Mouse (Mus musculus): ENCODE results near the gene Zfhx2.
A peak's percentile ranks its signal among the peaks of the same experiment; 100 is the strongest.
"Not testable (repeated sequence)": the region's sequence is repeated elsewhere in the genome, so short reads cannot be mapped to it uniquely, and the experiment has no call there.

The Zfhx2 gene

DNA sequence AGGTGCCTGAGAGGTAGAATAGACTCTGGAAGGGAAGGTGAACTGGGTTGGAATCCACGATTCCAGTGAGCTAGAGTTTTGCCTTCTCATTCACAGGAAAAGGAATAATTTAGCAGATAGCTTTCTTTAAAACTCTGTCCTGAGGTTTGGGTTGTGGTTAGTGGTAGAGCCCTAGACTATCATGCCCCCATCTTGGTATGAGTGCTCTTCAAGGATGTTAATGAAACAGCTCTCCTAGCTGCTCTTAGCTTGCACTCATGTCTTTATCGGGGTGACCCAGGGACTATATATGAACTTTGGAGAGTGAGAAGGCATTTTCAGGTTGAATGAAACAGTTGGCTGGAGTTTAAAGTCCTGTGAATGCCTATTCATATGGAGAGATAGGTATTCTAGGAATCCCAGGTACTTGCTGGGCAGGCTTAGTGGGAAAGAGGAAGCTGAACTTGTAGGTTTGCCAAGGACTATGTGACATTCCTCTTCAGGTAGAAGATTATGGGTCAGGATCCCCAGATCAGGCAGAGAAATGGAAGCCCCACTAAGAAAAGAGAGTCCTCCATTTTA is 44.1 kb downstream of the Zfhx2 start:
- DNase-seq (ENCODE audit: low read depth, low spot score) = no peak

DNA sequence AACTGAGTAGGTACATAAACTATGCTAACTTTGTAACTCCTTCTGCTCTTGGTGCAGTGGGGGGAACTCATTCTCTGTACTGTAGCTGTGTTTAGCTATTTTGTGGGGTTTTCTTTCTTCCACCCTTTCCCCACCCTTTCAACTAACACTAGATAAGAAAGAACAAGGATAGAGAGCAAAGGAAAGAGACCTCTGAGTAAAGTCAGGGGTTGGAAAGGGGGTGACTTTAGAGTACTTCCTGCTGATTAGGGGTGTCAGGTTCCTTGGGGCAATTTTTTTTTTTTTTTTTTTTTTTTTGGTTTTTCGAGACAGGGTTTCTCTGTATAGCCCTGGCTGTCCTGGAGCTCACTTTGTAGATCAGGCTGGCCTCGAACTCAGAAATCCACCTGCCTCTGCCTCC is 48.4 kb downstream of the Zfhx2 start:
- DNase-seq (ENCODE audit: low read depth, low spot score) = not testable (repeated sequence)

DNA sequence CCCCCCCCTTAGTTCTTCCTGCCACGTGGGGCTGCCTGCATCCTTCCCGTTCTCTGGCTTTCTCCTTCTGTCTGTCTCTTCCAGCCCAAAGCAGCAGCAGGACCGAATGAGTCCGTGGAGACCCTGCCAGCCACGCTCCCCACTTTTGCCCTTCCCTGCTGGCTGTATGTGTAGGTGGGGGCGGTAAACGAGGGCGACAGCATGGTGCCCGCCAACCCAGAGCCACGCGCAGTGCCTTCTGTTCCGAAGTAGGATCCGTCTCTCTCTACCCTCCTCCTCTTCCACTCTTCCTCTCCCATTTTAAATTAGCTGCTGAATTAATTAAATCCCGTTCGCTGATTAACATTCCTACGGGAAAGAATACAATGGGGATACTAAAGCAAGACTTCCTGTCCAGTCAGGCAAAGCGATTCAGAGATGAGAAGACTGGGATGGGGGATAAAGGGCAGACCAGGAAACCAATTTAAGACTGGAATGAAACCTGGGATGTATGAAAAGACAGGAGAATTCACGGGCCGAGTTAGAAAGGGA is 59.4 kb downstream of the Zfhx2 start:
- DNase-seq (ENCODE audit: low read depth, low spot score) = no peak

DNA sequence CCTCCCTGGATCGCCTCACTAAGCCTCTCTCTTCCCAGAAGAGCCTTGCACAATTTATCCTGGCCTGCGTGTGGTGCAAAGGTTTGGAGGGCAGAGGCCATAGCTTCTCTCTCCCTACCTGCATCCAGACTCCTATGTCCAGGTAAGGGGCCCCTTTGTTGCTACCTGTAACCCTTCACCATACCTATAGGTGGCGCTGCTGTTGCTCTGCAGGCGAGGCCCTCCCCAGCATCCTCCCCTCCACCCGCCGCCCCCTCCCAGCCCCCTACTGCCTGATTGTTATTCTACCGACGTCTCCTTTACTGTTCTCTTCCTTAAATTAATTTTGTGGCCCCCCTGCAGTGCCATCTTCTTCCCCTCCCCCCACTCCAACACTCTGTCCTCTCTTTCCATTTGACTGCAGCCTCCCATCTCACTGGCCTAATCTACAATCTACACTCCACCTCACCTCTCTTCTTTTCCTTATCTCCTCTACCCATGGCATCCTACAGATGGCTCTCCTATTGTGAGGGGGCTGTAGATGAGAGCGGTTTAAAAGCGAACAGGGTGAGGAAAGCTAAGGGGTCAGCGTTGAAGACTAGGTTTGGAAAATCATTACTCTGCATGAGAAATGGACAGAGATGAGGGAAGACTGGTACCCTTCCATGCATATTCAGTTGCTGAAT is 63.0 kb downstream of the Zfhx2 start:
- no peak for DNase-seq (ENCODE audit: low read depth, low spot score)

DNA sequence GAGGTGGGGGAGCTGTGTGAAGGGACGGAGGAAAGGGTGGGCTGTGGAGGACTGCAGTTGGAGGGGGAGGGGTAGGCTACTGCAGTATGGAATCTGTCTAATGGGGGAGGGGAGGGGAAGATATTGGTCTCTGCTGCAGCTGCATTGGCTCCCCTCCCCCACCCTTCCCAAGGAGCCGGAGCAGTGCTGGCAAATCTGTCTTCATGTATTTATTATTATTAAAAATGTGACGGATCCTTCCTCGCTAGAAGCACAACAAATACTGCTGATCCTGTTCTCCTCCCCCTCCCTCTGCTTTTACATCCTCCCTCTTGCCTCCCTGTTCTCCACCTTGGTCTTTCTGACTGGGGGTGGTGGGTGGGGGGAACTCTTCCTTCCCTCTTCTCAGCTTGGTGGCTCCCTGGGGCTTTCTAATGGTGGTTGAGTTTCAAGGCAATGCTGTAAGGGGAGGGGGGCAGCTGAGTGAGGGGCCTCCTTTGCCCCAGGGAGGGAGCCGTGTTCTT is 63.7 kb downstream of the Zfhx2 start:
- DNase-seq (ENCODE audit: low read depth, low spot score) = no peak

DNA sequence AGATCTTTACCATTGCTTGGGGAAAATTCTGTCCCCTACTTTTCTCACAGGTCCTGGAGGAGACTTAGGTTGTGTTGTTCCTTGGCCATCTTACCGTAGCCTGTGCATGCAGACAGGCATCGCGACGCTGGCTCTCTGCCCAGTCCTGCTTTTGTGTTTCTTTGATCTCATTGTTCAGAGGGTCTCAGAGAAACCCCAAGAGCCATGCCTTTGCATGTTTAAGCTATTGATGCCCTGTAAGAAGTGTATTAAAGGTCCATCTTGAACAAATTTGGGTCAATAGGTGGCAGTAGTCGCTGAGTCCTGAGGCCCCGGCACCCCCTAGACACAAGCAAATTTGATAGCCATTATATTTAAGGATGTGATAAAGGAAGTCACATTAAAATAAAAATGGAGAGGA is 64.5 kb downstream of the Zfhx2 start:
- DNase-seq (ENCODE audit: low read depth, low spot score) = no peak

DNA sequence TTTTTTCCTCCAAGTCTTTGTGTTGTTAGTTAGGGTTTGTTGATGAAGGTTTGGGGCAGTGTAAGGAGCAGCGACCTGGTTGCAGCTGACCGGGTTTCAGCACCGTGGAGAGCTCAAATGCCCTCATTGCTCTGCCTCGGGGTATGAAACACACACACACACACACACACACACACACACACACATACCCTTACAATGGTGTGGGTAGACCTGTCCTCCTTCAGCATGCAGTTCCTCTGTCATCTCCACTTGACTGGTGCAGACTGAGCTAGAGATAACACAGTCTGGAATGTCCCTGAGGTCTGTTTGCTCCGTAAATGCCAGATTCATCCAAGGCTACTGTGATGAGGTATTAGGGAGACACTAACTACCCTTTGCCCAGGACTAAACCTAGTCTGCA is 64.9 kb downstream of the Zfhx2 start:
- DNase-seq (ENCODE audit: low read depth, low spot score) = no peak

DNA sequence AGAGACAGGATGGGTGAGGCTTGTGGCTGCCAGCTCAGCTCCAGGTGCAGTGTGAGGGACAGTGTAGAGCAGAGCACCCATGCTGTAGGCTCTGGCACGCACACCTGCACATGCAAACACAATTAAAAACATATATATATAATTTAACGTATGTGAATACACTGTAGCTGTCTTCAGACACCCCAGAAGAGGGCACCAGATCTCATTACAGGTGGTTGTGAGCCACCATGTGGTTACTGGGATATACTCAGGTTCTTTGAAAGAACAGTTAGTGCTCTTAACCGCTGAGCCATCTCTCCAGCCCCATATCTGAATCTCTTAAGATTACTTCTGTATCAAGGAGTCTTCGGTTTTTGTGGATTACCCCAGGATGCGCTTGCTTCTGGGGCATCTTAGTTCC is 66.6 kb downstream of the Zfhx2 start:
- DNase-seq (ENCODE audit: low read depth, low spot score) = no peak

DNA sequence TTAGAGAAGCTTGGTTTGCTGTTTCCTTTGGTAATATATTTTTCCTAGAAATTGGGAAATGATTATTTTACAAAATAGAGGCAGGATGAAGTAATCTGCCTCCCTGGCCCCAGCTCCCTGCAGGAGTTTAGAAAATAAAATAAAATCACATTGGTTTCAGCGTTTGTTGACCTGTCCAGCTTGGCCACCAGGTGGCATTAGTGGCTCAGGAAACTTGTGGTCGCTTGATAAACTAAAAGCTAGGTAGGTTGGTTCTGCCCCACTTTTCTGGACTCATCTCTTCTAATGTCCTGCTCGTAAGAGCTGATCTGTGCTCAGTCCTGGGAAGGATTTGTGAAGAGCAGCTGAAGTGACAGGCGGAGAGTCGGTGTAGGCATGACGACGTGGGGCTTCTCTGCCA is 67.9 kb downstream of the Zfhx2 start:
- DNase-seq (ENCODE audit: low read depth, low spot score) = no peak

DNA sequence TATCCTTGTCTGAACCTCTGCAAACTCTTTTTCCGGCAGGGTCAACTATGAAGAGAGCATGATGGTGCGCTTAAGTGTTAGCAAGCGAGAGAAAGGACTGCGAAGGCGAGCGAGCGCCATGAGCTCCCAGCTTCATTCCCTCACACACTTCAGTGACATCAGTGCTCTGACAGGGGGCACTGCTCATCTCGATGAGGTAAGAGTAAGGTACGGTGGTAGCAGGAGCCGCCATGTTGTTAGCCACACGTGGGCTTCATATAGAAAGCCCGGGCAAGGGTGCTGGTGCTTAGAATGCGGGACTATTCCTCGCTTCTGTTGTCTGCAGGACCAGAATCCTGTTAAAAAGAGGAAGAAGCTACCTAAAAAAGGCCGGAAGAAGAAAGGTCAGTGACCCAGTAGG is 69.1 kb downstream of the Zfhx2 start:
- DNase-seq (ENCODE audit: low read depth, low spot score) = no peak

DNA sequence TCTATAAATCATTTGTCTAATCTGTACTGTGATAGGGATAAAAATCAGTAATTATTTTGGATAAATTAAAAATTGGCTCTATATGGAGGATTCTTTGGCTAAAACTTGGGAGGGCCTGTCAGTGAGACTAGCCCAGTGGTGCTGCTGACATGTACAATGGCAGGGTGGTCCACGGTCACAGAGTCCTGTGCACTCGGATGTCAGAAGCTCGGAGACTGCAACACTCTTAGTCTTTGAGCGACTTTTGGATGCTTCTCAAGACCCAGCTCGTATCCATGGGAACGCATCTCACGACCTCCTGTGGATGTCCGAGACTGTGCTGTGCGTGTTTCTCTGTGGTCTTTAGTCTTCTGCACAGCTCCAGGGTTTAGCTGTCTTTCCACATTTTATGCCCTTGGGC is 71.7 kb downstream of the Zfhx2 start:
- DNase-seq (ENCODE audit: low read depth, low spot score) = no peak

DNA sequence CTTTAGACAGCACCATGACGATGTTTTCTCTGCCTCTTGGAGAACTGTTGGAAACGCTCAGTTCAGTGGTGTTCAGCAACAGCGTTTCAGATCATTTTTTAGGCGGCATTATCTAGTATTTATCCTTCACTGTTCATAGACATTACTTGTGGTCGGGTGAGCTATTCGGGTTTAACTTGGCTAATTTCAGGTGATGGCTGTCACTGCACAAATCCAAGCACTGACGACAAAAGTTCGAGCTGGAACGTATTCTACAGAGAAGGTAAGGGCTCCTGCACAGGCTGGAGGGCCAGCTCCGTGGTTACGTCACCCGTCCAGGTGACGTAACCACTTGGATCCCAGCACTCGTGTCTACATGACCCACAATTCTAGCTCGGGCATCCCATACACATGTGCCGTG is 75.2 kb downstream of the Zfhx2 start:
- DNase-seq (ENCODE audit: low read depth, low spot score) = no peak

DNA sequence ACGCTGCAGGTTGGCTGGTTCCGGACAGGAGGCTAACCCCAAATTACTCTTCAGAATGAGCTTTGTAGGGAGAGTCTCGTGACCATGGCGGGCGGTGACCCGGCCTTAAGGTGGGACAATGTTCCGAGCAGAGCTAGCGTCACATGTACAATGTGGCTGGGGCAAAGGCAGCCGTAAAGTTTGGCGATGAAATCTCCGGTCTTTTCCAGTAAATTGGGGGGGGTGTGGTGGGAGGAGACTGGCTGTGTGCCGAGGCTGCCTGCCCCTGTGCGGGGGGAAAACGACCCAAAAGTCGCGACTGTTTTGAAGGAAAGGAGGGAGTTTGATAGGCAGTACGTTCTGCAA is 76.4 kb downstream of the Zfhx2 start:
- DNase-seq (ENCODE audit: low read depth, low spot score) = no peak

DNA sequence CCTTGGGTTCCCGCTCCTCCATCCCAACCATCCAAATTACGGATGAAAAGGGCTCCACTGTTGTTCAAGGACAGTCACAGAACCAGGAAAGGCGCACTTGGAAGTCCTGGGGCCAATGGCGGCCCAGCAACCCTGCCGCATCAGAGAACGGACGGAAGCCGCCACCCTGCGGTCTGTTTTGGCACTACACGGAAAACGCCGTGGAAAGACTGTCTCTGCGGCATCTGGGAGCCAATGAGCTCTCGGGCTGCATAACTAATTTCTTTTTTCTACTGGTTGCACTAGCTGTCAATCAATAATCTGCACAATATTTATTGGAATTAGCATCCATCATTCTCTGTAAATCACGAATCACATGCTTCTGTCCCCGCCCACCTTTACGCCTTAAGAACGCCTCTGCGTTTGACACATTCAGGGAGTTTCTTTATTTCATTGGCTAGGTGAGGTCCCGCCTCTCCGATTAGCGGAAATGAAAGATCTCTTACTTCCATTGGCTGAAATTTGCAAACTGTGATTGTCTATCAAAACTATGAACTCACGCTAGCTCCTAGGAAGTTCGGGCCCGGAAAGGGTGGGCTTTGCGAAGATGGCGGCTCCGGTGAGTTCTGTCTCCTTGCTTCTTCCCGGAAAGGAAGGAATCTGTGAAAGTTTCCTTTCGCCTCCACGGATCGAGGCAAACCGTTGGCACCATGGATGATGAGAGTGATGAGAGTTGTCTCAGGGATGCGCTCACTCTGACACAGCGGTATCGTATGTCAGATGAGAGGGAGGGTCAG is 76.9 kb downstream of the Zfhx2 start, which contains the start of gene Ngdn:
Ngdn (plus strand) TSS at position 464 of the 776 bp plus-strand sequence.
- DNase-seq (ENCODE audit: low read depth, low spot score) = peak; percentile 99

DNA sequence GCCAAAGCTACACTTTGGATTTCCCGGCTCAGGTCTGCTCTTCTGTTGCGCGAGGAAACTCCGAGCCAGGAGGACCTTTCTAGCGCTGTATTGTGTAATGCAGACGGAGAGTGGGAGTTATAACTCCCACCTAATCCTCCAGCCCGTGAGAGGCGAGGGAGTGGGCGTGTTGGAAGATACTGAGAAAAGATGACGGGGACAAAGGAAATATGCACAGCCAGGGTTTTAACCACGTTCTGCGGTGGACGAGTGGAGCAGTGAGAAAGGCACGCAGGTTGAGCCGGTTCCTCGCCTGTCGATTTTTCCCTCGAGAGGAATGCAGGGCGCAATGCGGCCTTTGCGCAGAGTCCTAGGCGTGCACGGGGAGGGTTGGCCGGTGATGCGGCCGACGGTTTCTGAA is 77.5 kb downstream of the Zfhx2 start:
- DNase-seq (ENCODE audit: low read depth, low spot score) = peak; percentile 34

DNA sequence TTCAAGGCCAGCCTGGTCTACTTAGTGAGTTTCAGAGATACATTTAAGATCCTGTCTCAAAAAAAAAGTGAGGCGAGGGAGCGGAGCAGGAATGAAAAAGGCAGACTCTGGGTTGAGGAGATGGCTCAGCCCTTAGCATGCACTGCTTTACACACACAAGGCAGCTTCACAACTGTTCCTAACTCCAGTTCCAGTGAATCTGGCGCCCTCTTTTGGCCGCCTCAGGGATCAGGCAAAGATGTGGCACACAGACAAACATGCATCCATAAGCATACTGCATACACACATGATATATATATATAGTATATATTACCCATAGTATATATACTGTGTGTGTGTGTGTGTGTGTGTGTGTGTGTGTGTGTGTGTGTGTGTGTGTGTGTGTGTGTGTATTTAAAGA is 81.0 kb downstream of the Zfhx2 start:
- DNase-seq (ENCODE audit: low read depth, low spot score) = no peak
